Mouse (Mus musculus) neural tube, embryonic 15.5 days (tissue): Measurements from ENCODE around the gene Myo5c. TPM values are rescaled to one million over a fixed set of nuclear protein-coding genes. Genes with fewer than 3 reads are reported as not detected.

ENCODE experiments used
- ATAC-seq: fragments of 200-750 bp; cut with Nextera tagmentation; 2 replicates; pipeline ENCODE4 v1.8.0; 2017; ENCODE audit warnings: mild to moderate bottlenecking, moderate TSS enrichment, moderate library complexity; ENCODE audit not compliant: low FRiP score
- H3K27ac ChIP-seq: fragments of 300-500 bp; sonication (generic); replicated peaks from 2 replicates; pipeline ENCODE4 v1.5.1; 2015; ENCODE audit warnings: mild to moderate bottlenecking, inconsistent platforms
- H3K27me3 ChIP-seq: fragments of 300-500 bp; sonication (generic); replicated peaks from 2 replicates; pipeline ENCODE4 v1.6.1; 2015; ENCODE audit warnings: inconsistent platforms
- H3K36me3 ChIP-seq: fragments of 300-500 bp; sonication (generic); 2 replicates; pipeline ENCODE4 v1.6.1; 2015; ENCODE audit warnings: inconsistent platforms
- H3K4me1 ChIP-seq: fragments of 300-500 bp; sonication (generic); 2 replicates; pipeline ENCODE4 v1.6.1; 2015; ENCODE audit warnings: inconsistent platforms
- H3K4me2 ChIP-seq: fragments of 300-500 bp; sonication (generic); 2 replicates; pipeline ENCODE4 v1.6.1; 2015; ENCODE audit warnings: inconsistent platforms, mild to moderate bottlenecking, moderate library complexity
- H3K4me3 ChIP-seq: fragments of 300-500 bp; sonication (generic); replicated peaks from 2 replicates; pipeline ENCODE4 v1.5.1; 2015; ENCODE audit warnings: mild to moderate bottlenecking, inconsistent platforms
- H3K9ac ChIP-seq: fragments of 300-500 bp; sonication (generic); replicated peaks from 2 replicates; pipeline ENCODE4 v1.6.1; 2015; ENCODE audit warnings: mild to moderate bottlenecking, inconsistent platforms
- H3K9me3 ChIP-seq: fragments of 300-500 bp; sonication (generic); replicated peaks from 2 replicates; pipeline ENCODE4 v1.6.1; 2016; ENCODE audit warnings: inconsistent platforms
- WGBS: fragments of 180-500 bp; shearing (Covaris S2); methylation state at CpG from one replicate; pipeline ENCODE4 v1.1.7; 2015; ENCODE audit warnings: mixed read lengths; 5-methylcytosine and 5-hydroxymethylcytosine counted together
- polyA plus RNA-seq: library from polyadenylated mRNA; unstranded; fragments of >200 nt; fragmentation: Nextera tagmentation; extraction: Ambion mirVana; gene quantifications from 2 replicates; pipeline ENCODE4 v1.2.1, GENCODE M21; 2015

Myo5c gene
- polyA plus RNA-seq, 1 experiment from 2014 or later: 0.33 TPM

DNA sequence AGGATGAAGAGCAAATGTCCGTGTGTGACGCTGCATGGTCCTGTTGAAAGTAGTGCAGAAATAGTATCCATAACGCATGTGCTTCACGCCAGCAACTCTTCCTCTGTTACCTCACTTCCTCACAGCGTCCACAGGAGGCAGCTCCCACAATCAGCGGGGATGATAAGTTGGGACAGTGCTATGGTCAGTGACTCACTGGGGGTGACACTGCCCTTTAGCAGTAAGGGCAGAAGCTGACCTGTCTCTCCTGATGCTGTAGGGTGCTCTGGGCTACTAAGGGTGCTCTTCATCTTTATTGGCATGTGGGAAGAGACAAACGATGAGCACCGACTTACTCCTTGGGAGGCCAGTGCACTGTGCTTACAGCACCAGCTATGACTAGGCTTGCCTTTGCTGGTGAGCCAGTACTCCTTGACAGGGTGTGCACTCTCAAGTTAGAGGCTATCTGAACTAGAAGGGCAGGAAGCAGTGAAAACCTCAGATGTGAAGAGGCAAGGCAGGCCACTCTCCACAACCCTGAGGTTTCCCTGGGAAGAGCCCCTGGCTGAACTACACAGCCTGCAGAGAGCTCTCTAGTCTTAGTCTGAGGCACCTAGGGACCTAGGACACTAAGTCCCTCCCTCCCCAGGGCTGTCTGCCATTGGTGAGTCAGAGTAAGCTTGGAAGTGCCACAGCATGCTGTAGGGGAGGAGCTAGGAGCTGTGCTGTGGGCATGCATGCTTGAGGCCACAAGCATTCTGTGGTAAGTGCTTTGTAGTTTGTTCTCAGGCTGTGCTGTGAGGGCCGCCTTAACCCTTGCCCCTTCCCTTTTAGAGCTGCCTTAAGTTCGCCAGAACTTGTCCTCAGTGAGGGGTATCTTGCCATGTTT lies 10.2 kb upstream of the Myo5c start:
- H3K4me2 ChIP-seq: no peak overlapping the region
- H3K9me3 ChIP-seq: no peaks in the 10 kb centered on the region
- H3K36me3 ChIP-seq: peaks cover 33% of the 10 kb centered on the region
- H3K4me1 ChIP-seq: no peaks in the 10 kb centered on the region
- no peak overlapping the region for H3K4me3 ChIP-seq
- 73% methylated on average over 10 of the region's 10 CpGs for WGBS
- no peak overlapping the region for H3K27ac ChIP-seq
- no peak overlapping the region for H3K9ac ChIP-seq
- ATAC-seq: no peak; the same call in 1 of the 2 replicates
- no peaks in the 10 kb centered on the region for H3K27me3 ChIP-seq

DNA sequence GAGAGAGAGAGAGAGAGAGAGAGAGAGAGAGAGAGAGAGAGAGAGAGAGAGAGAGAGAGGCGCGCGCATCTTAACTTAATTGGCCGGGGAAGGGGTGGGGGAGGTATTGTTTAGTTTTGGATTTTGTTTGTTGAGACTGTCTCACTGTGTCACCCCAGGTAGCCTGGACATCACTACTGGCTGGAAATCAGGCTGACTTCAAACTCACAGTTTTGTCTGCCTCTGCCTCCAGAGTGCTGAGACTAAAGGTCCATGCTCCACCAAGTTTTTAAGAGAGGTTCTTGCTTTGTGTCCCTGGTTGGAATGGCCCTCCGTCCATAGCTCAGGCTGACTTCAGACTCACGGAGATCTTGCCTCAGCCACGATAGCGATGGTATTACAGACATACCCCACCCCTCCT lies 1.0 kb downstream of the Myo5c start:
- Histone ChIP-seq H3K9me3 (no peaks in the 10 kb centered on the region), H3K4me1 (peaks cover 9% of the 10 kb centered on the region), H3K4me2 (no peak overlapping the region), H3K27me3 (peaks cover 31% of the 10 kb centered on the region), H3K9ac (no peak overlapping the region), H3K4me3 (no peak overlapping the region), H3K36me3 (no peaks in the 10 kb centered on the region), H3K27ac (no peak overlapping the region)
- no peak for ATAC-seq
- 36% methylated on average over 8 of the region's 8 CpGs for WGBS

DNA sequence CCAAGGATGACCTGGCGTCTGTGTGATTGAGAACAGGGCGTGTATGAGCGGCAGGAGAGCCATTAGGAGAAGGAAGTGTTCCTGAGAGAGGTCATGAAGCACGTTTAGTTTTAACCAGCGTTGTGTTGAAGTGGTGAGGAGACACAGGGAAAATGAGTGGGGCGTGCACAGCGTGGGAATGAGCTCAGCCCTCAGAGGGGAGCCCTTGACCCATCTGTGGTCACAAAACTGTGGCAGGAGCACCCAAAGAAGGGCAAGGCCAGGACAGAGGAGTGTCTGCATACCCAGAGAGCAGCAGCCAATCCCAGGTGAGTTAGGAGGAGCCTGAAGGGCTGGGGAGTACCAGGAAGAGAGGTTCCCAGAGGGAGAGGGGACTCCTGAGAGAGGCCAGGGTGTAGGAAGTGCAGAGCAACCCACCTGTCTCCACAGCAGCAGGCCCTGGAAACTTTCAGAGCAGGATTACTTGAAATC lies 2.5 kb downstream of the Myo5c start:
- Histone ChIP-seq H3K27ac (no peak overlapping the region), H3K9ac (no peak overlapping the region), H3K4me3 (no peak overlapping the region), H3K4me2 (no peak overlapping the region), H3K36me3 (no peaks in the 10 kb centered on the region), H3K9me3 (no peaks in the 10 kb centered on the region), H3K4me1 (peaks cover 9% of the 10 kb centered on the region), H3K27me3 (peaks cover 31% of the 10 kb centered on the region)
- 34% methylated on average over 7 of the region's 7 CpGs for WGBS
- ATAC-seq: no peak

DNA sequence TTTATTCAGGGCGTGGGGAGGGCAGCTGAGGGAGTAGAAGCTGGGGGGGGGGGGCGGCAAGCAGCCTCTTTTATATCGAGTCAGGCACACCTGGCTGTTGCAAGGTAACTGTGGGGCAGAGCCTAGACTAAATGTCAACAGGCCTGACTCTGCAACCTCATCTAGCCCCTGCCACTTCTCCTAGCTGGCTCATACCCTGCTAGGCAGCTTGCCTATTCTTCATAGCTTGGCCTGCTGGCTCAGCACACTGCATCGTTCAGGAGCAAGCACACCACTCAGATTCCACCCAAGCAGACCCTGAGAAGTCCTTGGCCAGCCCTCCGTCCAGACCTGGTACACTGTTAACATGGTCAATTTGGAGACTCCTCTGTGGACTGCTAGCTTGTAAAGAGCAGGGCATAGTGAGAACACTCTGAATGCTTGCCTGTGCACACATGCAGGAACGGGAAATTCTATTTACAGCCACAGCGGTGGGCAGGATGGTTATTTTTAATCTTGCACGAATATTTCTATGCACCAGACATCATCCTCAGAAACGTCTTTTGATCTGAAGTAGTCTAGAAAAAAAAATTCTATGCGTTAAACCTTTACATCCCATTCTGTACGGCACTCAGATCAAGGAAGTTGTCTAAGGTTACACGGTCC lies 3.3 kb downstream of the Myo5c start:
- 81% methylated on average over 12 of the region's 12 CpGs for WGBS

DNA sequence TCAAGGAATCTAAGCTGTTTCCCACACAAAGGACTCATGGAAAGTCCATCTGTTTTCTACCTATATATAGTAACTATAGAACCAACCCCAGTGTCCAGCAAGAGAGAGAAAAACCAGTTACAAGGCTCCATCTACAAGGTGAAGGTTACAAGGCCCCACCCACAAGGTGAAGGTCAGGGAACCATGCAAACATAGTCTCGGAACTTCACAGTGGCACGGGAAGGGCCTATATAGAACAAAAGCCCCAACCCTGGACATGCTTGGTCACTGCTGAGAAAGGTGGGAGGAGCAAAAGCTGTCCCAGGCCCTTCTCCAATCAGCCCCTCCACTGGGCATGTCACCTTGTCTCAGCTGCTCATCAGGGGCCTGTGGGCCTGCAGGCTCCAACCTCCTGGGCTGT lies 3.9 kb downstream of the Myo5c start:
- Histone ChIP-seq H3K36me3 (no peaks in the 10 kb centered on the region), H3K27me3 (peaks cover 30% of the 10 kb centered on the region), H3K9me3 (no peaks in the 10 kb centered on the region), H3K4me2 (no peak overlapping the region), H3K9ac (no peak overlapping the region), H3K4me3 (no peak overlapping the region), H3K27ac (no peak overlapping the region), H3K4me1 (peaks cover 9% of the 10 kb centered on the region)
- WGBS: 62% methylated on average over 2 of the region's 2 CpGs
- no peak for ATAC-seq

More for the DNA sequence above, 3.3 kb downstream of the Myo5c start:
- H3K9ac ChIP-seq: no peak overlapping the region
- peaks cover 9% of the 10 kb centered on the region for H3K4me1 ChIP-seq
- no peak overlapping the region for H3K27ac ChIP-seq
- no peaks in the 10 kb centered on the region for H3K9me3 ChIP-seq
- H3K4me3 ChIP-seq: no peak overlapping the region
- no peak overlapping the region for H3K4me2 ChIP-seq
- peaks cover 31% of the 10 kb centered on the region for H3K27me3 ChIP-seq
- ATAC-seq: no peak
- no peaks in the 10 kb centered on the region for H3K36me3 ChIP-seq

DNA sequence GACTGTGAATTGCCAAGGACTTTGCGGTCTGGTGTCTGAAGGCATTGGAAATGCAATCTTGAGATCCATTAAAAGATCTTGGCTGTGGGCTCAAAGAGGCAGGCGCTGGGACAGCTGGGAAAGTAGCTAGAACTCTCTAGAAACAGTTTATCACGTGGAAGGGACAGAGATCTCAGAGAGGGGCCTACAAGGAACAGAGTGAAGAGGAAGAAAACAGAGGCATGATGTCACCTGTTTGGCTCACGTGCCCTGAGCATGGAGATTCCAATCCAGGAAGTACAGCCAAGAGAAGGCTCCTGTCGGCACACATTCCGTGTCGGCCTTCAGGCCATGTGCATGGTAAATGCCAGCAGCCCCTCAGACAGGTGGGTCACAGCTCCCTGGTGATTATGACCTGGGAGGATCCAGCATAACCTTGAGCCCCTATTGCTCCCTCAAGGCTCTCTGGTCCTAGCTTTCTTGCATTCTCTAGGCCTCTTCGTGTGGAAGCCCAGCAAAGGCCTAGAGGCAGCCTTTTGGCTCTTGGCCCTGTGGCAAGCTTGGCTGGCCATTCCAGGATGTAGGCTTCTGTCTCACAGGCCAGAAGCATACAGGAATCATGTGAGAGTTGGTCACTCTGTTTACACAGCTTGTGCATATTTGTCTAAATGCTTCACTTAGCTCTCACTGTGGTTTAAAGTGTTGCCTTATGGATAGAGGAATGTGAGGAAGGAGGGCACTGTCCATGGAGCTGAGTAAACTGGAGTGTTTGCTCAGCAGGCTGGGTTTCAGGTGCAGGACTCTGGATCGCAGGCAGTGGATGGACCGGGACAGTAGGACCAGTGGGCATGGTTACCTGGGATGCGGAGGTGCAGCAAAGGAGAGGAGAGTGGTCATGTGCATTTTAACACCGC lies 4.8 kb downstream of the Myo5c start:
- H3K4me1 ChIP-seq: peaks cover 9% of the 10 kb centered on the region
- 90% methylated on average over 12 of the region's 12 CpGs for WGBS
- no peak overlapping the region for H3K27ac ChIP-seq
- H3K9me3 ChIP-seq: no peaks in the 10 kb centered on the region
- no peaks in the 10 kb centered on the region for H3K36me3 ChIP-seq
- no peak overlapping the region for H3K4me2 ChIP-seq
- H3K4me3 ChIP-seq: no peak overlapping the region
- no peak overlapping the region for H3K9ac ChIP-seq
- ATAC-seq: no peak
- H3K27me3 ChIP-seq: peaks cover 23% of the 10 kb centered on the region

DNA sequence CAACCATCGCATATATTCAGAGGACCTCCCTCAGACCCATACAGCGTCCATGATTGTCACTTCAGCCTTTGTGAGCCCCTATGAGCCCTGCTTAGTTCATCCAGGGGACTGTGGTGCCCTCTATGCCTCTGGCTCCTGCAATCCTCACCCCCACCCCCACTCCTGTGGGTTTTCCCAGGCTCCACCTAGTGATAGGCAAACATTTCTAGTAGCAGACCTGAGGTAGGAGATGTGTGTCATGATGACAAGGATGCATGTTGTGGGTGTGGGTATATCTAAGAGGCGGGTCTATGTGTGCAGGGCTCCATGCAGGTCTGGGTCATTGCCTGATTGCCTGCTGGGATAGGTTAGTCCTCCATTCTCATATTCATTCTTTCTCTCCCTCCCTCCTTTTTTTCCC lies 6.4 kb downstream of the Myo5c start:
- Histone ChIP-seq H3K27me3 (peaks cover 10% of the 10 kb centered on the region), H3K9ac (no peak overlapping the region), H3K4me1 (no peaks in the 10 kb centered on the region), H3K4me3 (no peak overlapping the region), H3K27ac (no peak overlapping the region), H3K4me2 (no peak overlapping the region), H3K36me3 (no peaks in the 10 kb centered on the region), H3K9me3 (no peaks in the 10 kb centered on the region)
- 93% methylated on average over 3 of the region's 3 CpGs for WGBS
- ATAC-seq: no peak

DNA sequence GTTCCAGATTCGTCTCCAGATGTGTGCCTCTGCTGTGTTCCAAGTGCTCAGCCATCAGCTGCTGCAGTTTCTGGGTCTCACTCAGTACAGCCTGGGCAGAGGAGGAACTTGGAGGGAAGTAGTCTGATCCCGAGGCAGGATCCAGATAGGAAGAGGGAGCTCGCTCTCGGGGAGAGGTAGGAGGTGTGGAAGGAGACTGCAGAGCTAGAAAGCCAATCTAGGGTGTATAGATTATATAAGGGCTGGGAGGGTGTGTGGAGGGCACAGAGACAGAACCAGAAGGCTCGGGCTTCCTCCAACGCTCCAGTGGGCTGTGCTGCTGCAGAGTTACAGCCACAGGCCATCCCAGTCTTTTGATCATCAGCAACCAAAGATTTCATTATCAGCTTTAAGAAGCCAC lies 11.2 kb downstream of the Myo5c start:
- Histone ChIP-seq H3K36me3 (no peaks in the 10 kb centered on the region), H3K27me3 (no peaks in the 10 kb centered on the region), H3K4me2 (no peak overlapping the region), H3K4me1 (peaks cover 6% of the 10 kb centered on the region; the same call in 1 of the 2 replicates), H3K27ac (no peak overlapping the region), H3K9me3 (no peaks in the 10 kb centered on the region), H3K9ac (no peak overlapping the region), H3K4me3 (no peak overlapping the region)
- WGBS: 92% methylated on average over 6 of the region's 6 CpGs
- no peak for ATAC-seq

DNA sequence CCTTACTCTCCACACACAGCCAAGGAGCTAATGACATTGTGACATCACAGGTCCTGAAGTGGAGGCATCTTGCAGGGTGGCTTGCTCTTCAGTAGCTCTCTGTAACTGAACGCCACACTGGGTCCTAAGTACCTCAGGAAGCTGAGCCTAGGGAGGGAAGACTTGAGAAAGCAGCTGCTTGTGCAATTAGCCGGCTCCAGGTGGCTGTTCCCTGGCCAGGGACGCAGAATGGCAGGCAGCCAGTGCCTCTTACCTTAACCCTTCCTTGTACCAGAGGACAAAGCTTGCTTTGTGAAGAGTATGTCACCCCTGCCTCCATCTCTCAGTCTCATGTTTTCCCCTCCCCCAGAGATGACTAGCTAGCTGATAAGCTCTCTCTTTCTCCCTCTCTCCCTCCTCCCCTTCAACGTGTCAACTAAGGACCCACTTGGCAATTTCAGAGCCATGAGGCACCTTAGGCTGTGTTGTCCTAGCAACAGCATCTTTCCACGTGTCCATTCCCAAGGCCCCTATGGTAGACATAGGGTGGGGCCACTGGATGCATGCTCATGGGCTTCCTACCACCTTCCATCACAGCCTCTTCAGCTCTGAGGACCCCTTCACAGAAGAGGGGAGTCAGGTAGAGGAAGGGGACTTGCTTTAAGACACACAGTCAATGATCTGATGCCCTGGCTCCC lies 12.0 kb downstream of the Myo5c start:
- Histone ChIP-seq H3K4me2 (no peak overlapping the region), H3K4me3 (no peak overlapping the region), H3K9me3 (no peaks in the 10 kb centered on the region), H3K36me3 (no peaks in the 10 kb centered on the region), H3K4me1 (peaks cover 6% of the 10 kb centered on the region; the same call in 1 of the 2 replicates), H3K9ac (no peak overlapping the region), H3K27me3 (no peaks in the 10 kb centered on the region), H3K27ac (no peak overlapping the region)
- no peak for ATAC-seq
- 26% methylated on average over 5 of the region's 5 CpGs for WGBS

DNA sequence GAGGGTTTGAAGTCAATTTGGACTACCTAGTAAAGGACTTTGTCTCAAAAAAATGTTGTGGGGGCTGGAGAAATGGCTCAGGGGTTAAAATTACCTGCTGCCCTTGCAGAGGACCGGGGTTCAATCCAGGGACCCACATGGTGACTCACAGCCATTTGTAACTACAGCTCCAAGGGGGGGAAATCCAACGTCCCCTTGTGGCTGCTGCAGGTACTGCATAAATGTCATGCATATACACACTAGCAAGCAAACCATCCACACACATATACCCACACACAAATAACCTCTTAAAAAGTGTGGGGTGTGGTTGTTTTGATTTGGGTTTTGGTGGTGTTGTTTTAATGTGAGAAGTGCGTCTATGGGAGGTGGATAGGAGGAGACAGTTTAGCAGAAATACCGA lies 12.7 kb downstream of the Myo5c start:
- no peak for ATAC-seq
- H3K4me1 ChIP-seq: peaks cover 6% of the 10 kb centered on the region; the same call in 1 of the 2 replicates
- WGBS: 82% methylated on average over 4 of the region's 4 CpGs

More for the DNA sequence above, 12.7 kb downstream of the Myo5c start:
- Histone ChIP-seq H3K27me3 (no peaks in the 10 kb centered on the region), H3K36me3 (no peaks in the 10 kb centered on the region), H3K9ac (no peak overlapping the region), H3K9me3 (no peaks in the 10 kb centered on the region), H3K4me2 (no peak overlapping the region), H3K27ac (no peak overlapping the region), H3K4me3 (no peak overlapping the region)
